Comparison of ENCODE assay signal across 16 mouse cellular contexts in the genomic region with DNA sequence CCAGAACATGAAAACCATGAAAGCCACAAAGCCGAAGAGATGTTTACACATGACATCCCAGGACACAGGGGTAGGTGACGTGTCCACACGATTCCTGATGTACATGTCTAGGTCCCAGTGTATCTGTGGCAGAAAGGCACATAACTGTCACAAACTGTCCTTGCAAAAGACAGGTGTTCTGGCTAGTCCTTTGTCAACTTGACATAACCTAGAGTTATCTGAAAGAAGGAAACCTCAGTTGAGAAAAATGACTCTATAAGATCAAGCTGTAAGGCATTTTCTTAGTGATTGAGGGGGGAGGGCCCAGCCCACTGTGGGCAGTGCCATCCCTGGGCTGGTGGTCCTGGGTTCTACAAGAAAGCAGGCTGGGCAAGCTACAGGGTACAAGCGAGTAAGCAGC. TPM values are rescaled to one million over a fixed set of nuclear protein-coding genes. Genes with fewer than 3 reads are reported as not detected.
DNase-seq lines count a peak whose midpoint lies in the region; ATAC-seq and TF ChIP-seq lines count a peak whose summit lies in the region.
"Had no signal": no experiment of that assay in that cellular context is flagged by ENCODE, and none has a peak within 500 bp of the region (broad histone marks: within the 10 kb centered on the region; RNA-seq: fewer than 3 reads in every experiment).

Gm20538 (minus strand) TSS at position 101 of the 400 bp plus-strand sequence.

- H3K4me1 ChIP-seq in heart, embryonic 14.5 days (ENCODE audit: control insufficient read depth in 2 of 2, insufficient read depth in 2 of 2, low read length in 2 of 2): peaks cover 0 to 10% of the 10 kb centered on the region in 2 experiments; a peak in 2 of 4 replicates
- H3K4me1 ChIP-seq in liver, embryonic 12.5 days: peaks cover 21% of the 10 kb centered on the region
- H3K4me1 ChIP-seq in liver, postnatal 0 days (ENCODE audit: insufficient read depth): peaks cover 7% of the 10 kb centered on the region
- H3K4me1 ChIP-seq in embryonic facial prominence, embryonic 10.5 days: peaks cover 16% of the 10 kb centered on the region
- peaks cover 4% of the 10 kb centered on the region; the same call in 1 of the 2 replicates for H3K4me1 ChIP-seq in midbrain, postnatal 0 days (ENCODE audit: insufficient read depth, low read length)
- H3K4me1 ChIP-seq in stomach, postnatal 0 days (replicated peaks; ENCODE audit: control insufficient read depth, insufficient read depth): 0 out of 2 replicates have a peak, but pooled peaks cover 2% of the 10 kb centered on the region

- peak within 1 kb of the TSS; percentile 74 for H3K4me2 ChIP-seq in heart, embryonic 14.5 days (ENCODE audit: low read length)
- peak within 1 kb of the TSS; percentile 88; the same call in 1 of the 2 replicates for H3K4me2 ChIP-seq in liver, embryonic 12.5 days
- no peak within 1 kb of the TSS for H3K4me2 ChIP-seq in liver, postnatal 0 days (ENCODE audit: low read depth, low read length)
- H3K4me2 ChIP-seq in midbrain, postnatal 0 days (ENCODE audit: low read depth, low read length, poor library complexity, severe bottlenecking): peak within 1 kb of the TSS; percentile 77; the same call in 1 of the 2 replicates
- H3K4me2 ChIP-seq in stomach, postnatal 0 days (replicated peaks; ENCODE audit: low read depth): no peak within 1 kb of the TSS

- 92% methylated on average over 4 of the region's 4 CpGs for WGBS in heart, embryonic 14.5 days
- 88% methylated on average over 4 of the region's 4 CpGs for WGBS in liver, embryonic 12.5 days (ENCODE audit: insufficient replicate concordance)
- WGBS in liver, postnatal 0 days (ENCODE audit: insufficient replicate concordance): 84% methylated on average over 4 of the region's 4 CpGs
- WGBS in embryonic facial prominence, embryonic 10.5 days: 96% methylated on average over 4 of the region's 4 CpGs
- WGBS in midbrain, postnatal 0 days: 98% methylated on average over 4 of the region's 4 CpGs
- 91% methylated on average over 4 of the region's 4 CpGs for WGBS in stomach, postnatal 0 days

- no peaks in the 10 kb centered on the region for H3K27me3 ChIP-seq in heart, embryonic 14.5 days (ENCODE audit: control insufficient read depth, insufficient read depth, low read length)
- 0 out of 2 replicates have a peak, but pooled peaks cover 2% of the 10 kb centered on the region for H3K27me3 ChIP-seq in liver, embryonic 12.5 days (replicated peaks)
- H3K27me3 ChIP-seq in liver, postnatal 0 days (ENCODE audit: insufficient read depth, low read length): no peaks in the 10 kb centered on the region
- H3K27me3 ChIP-seq in embryonic facial prominence, embryonic 10.5 days (replicated peaks; ENCODE audit: low read depth, poor library complexity, severe bottlenecking): peaks cover 2% of the 10 kb centered on the region
- H3K27me3 ChIP-seq in midbrain, postnatal 0 days (ENCODE audit: insufficient read depth, low read length): no peaks in the 10 kb centered on the region
- no peaks in the 10 kb centered on the region for H3K27me3 ChIP-seq in stomach, postnatal 0 days (ENCODE audit: control insufficient read depth, insufficient read depth, low read length)
- H3K27me3 ChIP-seq: heart, embryonic 12.5 days; lung, embryonic 15.5 days had no signal

- DNase-seq in heart, postnatal 4 days: no peak
- no peak for DNase-seq in liver, postnatal 0 days
- no peak for DNase-seq in embryonic facial prominence, embryonic 10.5 days (ENCODE audit: low spot score)
- DNase-seq in midbrain, postnatal 0 days (ENCODE audit: low spot score): no peak
- no peak for DNase-seq in stomach, postnatal 0 days (ENCODE audit: low spot score)
- DNase-seq: cerebellum, adult 11 months; layer of hippocampus, adult 9-11 months; left cerebral cortex, postnatal 4 days had no signal

- no peak within 1 kb of the TSS for H3K27ac ChIP-seq in heart, embryonic 14.5 days (replicated peaks in 1 of 2; ENCODE audit: control insufficient read depth in 1 of 2, insufficient read depth in 1 of 2, low read depth in 2 of 2, low read length in 2 of 2)
- no peak within 1 kb of the TSS for H3K27ac ChIP-seq in liver, embryonic 12.5 days
- no peak within 1 kb of the TSS for H3K27ac ChIP-seq in liver, postnatal 0 days (ENCODE audit: low read depth)
- no peak within 1 kb of the TSS for H3K27ac ChIP-seq in embryonic facial prominence, embryonic 10.5 days (replicated peaks)
- no peak within 1 kb of the TSS for H3K27ac ChIP-seq in midbrain, postnatal 0 days (ENCODE audit: low read depth, low read length)
- no peak within 1 kb of the TSS for H3K27ac ChIP-seq in stomach, postnatal 0 days (replicated peaks)
- H3K27ac ChIP-seq: forebrain, embryonic 12.5 days; lung, embryonic 15.5 days had no signal

- TF ChIP-seq CTCF in liver, postnatal 0 days (IDR thresholded peaks at IDR 0.05; ENCODE audit: low read depth): no peak
- no peak for TF ChIP-seq CTCF in midbrain, postnatal 0 days (IDR thresholded peaks at IDR 0.05)
- TF ChIP-seq CTCF in stomach, postnatal 0 days (IDR thresholded peaks at IDR 0.05; ENCODE audit: low read depth): no peak

- peaks cover 59% of the 10 kb centered on the region for H3K36me3 ChIP-seq in heart, embryonic 14.5 days (ENCODE audit: control insufficient read depth, insufficient read depth, low read length)
- peaks cover 59% of the 10 kb centered on the region for H3K36me3 ChIP-seq in liver, embryonic 12.5 days
- peaks cover 52% of the 10 kb centered on the region for H3K36me3 ChIP-seq in liver, postnatal 0 days (replicated peaks; ENCODE audit: insufficient read depth, low read length)
- H3K36me3 ChIP-seq in embryonic facial prominence, embryonic 10.5 days (replicated peaks): peaks cover 60% of the 10 kb centered on the region
- H3K36me3 ChIP-seq in midbrain, postnatal 0 days (ENCODE audit: insufficient read depth, low read length): peaks cover 41% of the 10 kb centered on the region
- H3K36me3 ChIP-seq in stomach, postnatal 0 days (ENCODE audit: control insufficient read depth, insufficient read depth, low read length): peaks cover 24% of the 10 kb centered on the region

- ATAC-seq in heart, embryonic 14.5 days (ENCODE audit: insufficient number of reproducible peaks, insufficient read depth, low FRiP score, low read depth): no peak
- ATAC-seq in liver, embryonic 12.5 days: no peak
- ATAC-seq in liver, postnatal 0 days: no peak
- no peak for ATAC-seq in midbrain, postnatal 0 days (ENCODE audit: low FRiP score)
- no peak for ATAC-seq in stomach, postnatal 0 days (ENCODE audit: low FRiP score, low TSS enrichment)
- ATAC-seq: intestine, postnatal 0 days had no signal

- H3K4me3 ChIP-seq in heart, embryonic 14.5 days (ENCODE audit: control insufficient read depth in 1 of 2, insufficient read depth in 1 of 2, low read depth in 1 of 2, low read length in 2 of 2): peak within 1 kb of the TSS in 1 of 2 experiments; percentile 86; a peak in 1 of 4 replicates
- H3K4me3 ChIP-seq in liver, embryonic 12.5 days: no peak within 1 kb of the TSS
- no peak within 1 kb of the TSS for H3K4me3 ChIP-seq in liver, postnatal 0 days (ENCODE audit: low read depth, low read length)
- peak within 1 kb of the TSS; percentile 96; the same call in 1 of the 2 replicates for H3K4me3 ChIP-seq in embryonic facial prominence, embryonic 10.5 days
- H3K4me3 ChIP-seq in midbrain, postnatal 0 days (ENCODE audit: low read depth, low read length): no peak within 1 kb of the TSS
- H3K4me3 ChIP-seq in stomach, postnatal 0 days (ENCODE audit: low read depth, low read length): no peak within 1 kb of the TSS

- no peaks in the 10 kb centered on the region for H3K9me3 ChIP-seq in heart, embryonic 14.5 days (ENCODE audit: control insufficient read depth, low read length)
- no peaks in the 10 kb centered on the region for H3K9me3 ChIP-seq in liver, embryonic 12.5 days (replicated peaks)
- H3K9me3 ChIP-seq in liver, postnatal 0 days (ENCODE audit: low read length): no peaks in the 10 kb centered on the region
- no peaks in the 10 kb centered on the region for H3K9me3 ChIP-seq in embryonic facial prominence, embryonic 10.5 days
- no peaks in the 10 kb centered on the region for H3K9me3 ChIP-seq in midbrain, postnatal 0 days (ENCODE audit: low read length)
- H3K9me3 ChIP-seq in stomach, postnatal 0 days (ENCODE audit: control insufficient read depth, low read length): no peaks in the 10 kb centered on the region
- H3K9me3 ChIP-seq: forebrain, embryonic 12.5 days; heart, embryonic 12.5 days; lung, embryonic 15.5 days had no signal

- TF ChIP-seq EP300 in liver, postnatal 0 days (IDR thresholded peaks at IDR 0.05; ENCODE audit: low read depth): no peak
- no peak for TF ChIP-seq EP300 in stomach, postnatal 0 days (optimal IDR thresholded peaks at IDR 0.05)

- H3K9ac ChIP-seq in heart, embryonic 14.5 days (ENCODE audit: low read length): no peak within 1 kb of the TSS
- H3K9ac ChIP-seq in liver, embryonic 12.5 days: no peak within 1 kb of the TSS
- H3K9ac ChIP-seq in liver, postnatal 0 days (replicated peaks): no peak within 1 kb of the TSS
- no peak within 1 kb of the TSS for H3K9ac ChIP-seq in midbrain, postnatal 0 days (replicated peaks; ENCODE audit: low read length, poor library complexity, severe bottlenecking)
- H3K9ac ChIP-seq in stomach, postnatal 0 days (ENCODE audit: low read length): no peak within 1 kb of the TSS
- H3K9ac ChIP-seq: forebrain, embryonic 12.5 days; heart, embryonic 12.5 days had no signal

RNA-seq across cellular contexts. Expression of gene Gm20538, which starts in this region (rescaled TPM):
- not detected in 2 replicates for polyA plus RNA-seq in heart, embryonic 14.5 days (2014; fragmentation: Nextera tagmentation; extraction: Ambion mirVana)
- total RNA-seq in heart, postnatal 4 days (2021): not detected
- polyA plus RNA-seq in liver, embryonic 12.5 days (2016; fragmentation: Nextera tagmentation; extraction: Ambion mirVana): not detected in 2 replicates
- not detected in 2 replicates for polyA plus RNA-seq in liver, postnatal 0 days (2015; fragmentation: Nextera tagmentation; extraction: Ambion mirVana)
- polyA plus RNA-seq in embryonic facial prominence, embryonic 10.5 days (2016; fragmentation: Nextera tagmentation; extraction: Ambion mirVana): not detected in 2 replicates
- not detected in 2 replicates for total RNA-seq in midbrain, postnatal 0 days (2014; rRNA removed)
- polyA plus RNA-seq in midbrain, postnatal 0 days (2015; fragmentation: Nextera tagmentation; extraction: Ambion mirVana): not detected in 2 replicates
- 0.70 TPM in 1 of 2 replicates, not detected in the other for polyA plus RNA-seq in stomach, postnatal 0 days (2015; fragmentation: Nextera tagmentation; extraction: Ambion mirVana)
- total RNA-seq: adrenal gland, postnatal 4 days; left cerebral cortex, postnatal 4 days had no signal
- polyA plus RNA-seq: forebrain, embryonic 12.5 days; heart, embryonic 12.5 days; intestine, postnatal 0 days; lung, embryonic 15.5 days; thymus, postnatal 0 days had no signal

Comparison
In these comparisons a context has a peak if more than half of its experiments do, and no peak if none do; other contexts are left out.
1. H3K4me2 ChIP-seq: peak in heart, embryonic 14.5 days (single experiment), liver, embryonic 12.5 days (single experiment) and midbrain, postnatal 0 days (single experiment); none in liver, postnatal 0 days (single experiment) and stomach, postnatal 0 days (single experiment).